Mouse (Mus musculus) left cerebral cortex, adult 2 months (tissue): ENCODE measurements around the gene Pkp2. TPM values are rescaled to one million over a fixed set of nuclear protein-coding genes. Genes with fewer than 3 reads are reported as not detected.
A peak's percentile ranks its signal among the peaks of the same experiment; 100 is the strongest.

ENCODE experiments used
- DNase-seq, 2 experiments: peaks; one replicate each; pipeline ENCODE4 v3.0.0; 2021 to 2022; ENCODE audit warnings: low spot score in 2 of 2, mixed read lengths in 1 of 2; ENCODE audit errors: extremely low spot score in 1 of 2
- H3K27ac ChIP-seq: fragments of 200-600 bp; 2 replicates; pipeline ENCODE4 v1.8.1; 2022
- H3K4me3 ChIP-seq: fragments of 200-600 bp; 2 replicates; pipeline ENCODE4 v1.8.1; 2022
- CTCF ChIP-seq: fragments of 200-600 bp; IDR thresholded peaks from 2 replicates; pipeline ENCODE4 v1.8.1; 2022; ENCODE audit warnings: antibody characterized with exemption, mild to moderate bottlenecking, moderate library complexity
- intact Hi-C: fragments of 180-260 bp; cut with DNase I; formaldehyde crosslinking; loops from one replicate; pipeline ENCODE4 v1.15.1; 2025
- total RNA-seq, 2 experiments: library from RNA; stranded (reverse); gene quantifications; 2 replicates each; pipeline ENCODE4 v1.2.3; 2021

The Pkp2 gene
- total RNA-seq, 2 experiments from 2014 or later: 5.9 to 9.6 TPM

DNA sequence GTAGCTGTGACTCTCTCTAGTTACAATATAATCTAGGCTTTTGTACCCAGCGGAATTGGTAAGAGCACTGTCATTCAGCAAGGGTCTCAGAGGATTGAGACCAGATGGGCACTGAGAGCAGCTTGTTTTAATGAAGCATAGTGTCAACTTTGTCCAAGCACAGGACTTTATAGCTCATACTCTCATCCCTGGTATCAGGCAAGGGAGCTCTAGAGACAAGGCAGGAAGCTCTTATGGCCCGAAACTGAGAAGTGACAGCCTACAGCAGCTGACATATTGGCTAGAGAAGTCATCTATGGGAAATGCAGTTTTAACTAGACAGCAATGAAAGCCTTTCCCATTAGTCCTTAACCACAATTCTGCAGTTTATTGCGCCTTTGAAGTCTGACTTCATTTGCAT lies 59.9 kb downstream of the Pkp2 start:
- intact Hi-C loops: no loop called here
- no peak for TF ChIP-seq CTCF
- DNase-seq: no peak
- no peak overlapping the region for H3K27ac ChIP-seq
- no peak overlapping the region for H3K4me3 ChIP-seq

- Histone ChIP-seq H3K4me3 (no peak overlapping the region), H3K27ac (no peak overlapping the region)
- TF ChIP-seq CTCF: no peak
- intact Hi-C loops: no loop called here
- DNase-seq: no peak
Observed at GRCm38 (mm10) chr16:16273752-16274151, 60.6 kb downstream of the Pkp2 start.

DNA sequence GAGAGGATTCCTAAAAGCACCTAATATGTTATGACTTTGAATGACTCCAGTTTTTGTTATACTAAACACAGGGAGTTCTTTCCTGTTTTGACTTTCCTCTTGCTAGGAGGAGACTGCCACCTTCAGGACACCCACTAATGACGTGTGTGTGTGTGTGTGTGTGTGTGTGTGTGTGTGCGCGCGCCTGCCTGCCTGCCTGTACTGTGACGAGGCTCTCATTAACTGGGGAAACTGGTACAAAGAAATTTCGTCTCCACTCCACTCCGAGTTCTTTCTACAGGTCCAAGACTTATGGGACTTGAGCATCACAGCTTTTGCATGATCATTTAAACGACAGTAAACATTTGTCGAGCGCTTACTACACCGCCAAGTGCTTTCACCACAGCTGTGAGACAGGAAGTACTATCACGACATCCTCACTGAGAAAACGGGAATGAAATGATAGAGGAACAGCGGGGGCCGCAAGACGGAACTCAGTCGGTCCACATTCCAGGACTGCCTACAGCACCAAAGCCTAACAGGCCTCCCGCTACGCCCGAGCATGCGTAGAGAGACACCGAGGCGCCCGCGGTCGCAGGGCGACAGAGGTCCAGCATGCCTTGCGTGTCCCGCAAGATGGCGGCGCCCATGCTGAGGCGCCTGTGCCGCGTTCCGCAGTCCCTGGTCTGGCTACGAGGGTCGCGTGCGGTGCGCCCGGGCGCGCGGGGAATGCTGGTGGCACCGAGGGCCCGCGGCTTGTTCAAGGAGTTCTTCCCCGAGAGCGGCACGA lies 89.4 kb downstream of the Pkp2 start, which contains the start of gene Yars2:
TSS of gene Yars2 (plus strand) at position 597 of the 769 bp plus-strand sequence.
- intact Hi-C loops: loop anchor here (1.0 to 5.0 kb wide), 5 partner anchors 55 to 570 kb away; partner anchors contain the start of genes Dnm1l, Mzt2, Top3b and Vpreb1
- Histone ChIP-seq H3K27ac (peak within 1 kb of the TSS; percentile 95), H3K4me3 (peak within 1 kb of the TSS; percentile 96)
- DNase-seq: peak; percentile 95 to 96
- TF ChIP-seq CTCF: peak; percentile 43

GRCm38 (mm10) chr16:16303138-16303827 lies 90.2 kb downstream of the Pkp2 start:
- DNase-seq: peak; percentile 44 to 52
- intact Hi-C loops: loop anchor here (2.0 to 5.0 kb wide), 4 partner anchors 54 to 569 kb away; partner anchors contain the start of genes Dnm1l, Mzt2, Top3b and Vpreb1
- H3K27ac ChIP-seq: peak overlapping the region; percentile 95
- TF ChIP-seq CTCF: no peak
- peak overlapping the region; percentile 96 for H3K4me3 ChIP-seq

DNA sequence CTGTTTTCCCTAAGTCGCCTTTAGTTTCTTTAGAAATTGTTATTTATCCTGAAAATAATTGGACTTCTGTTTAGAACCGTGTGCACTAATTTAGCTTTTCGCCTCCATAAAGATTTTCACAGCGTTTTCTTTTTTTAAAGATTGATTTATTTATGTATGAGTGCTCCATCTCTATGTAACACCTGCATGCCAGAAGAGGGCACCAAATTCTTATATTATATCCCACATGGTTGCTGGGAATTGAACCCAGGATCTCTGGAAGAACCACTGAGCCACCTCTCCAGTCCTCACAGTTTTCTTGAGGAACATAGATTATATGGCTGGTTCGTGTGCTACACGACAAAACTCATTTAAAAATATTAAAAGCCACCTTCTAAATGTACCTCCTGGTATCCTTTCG lies 90.8 kb downstream of the Pkp2 start:
- peak; percentile 39 for TF ChIP-seq CTCF
- intact Hi-C loops: loop anchor here (2.0 to 5.0 kb wide), 4 partner anchors 53 to 568 kb away; partner anchors contain the start of genes Dnm1l, Mzt2, Top3b and Vpreb1
- H3K4me3 ChIP-seq: peak overlapping the region; percentile 96
- peak overlapping the region; percentile 95 for H3K27ac ChIP-seq
- no peak for DNase-seq

DNA sequence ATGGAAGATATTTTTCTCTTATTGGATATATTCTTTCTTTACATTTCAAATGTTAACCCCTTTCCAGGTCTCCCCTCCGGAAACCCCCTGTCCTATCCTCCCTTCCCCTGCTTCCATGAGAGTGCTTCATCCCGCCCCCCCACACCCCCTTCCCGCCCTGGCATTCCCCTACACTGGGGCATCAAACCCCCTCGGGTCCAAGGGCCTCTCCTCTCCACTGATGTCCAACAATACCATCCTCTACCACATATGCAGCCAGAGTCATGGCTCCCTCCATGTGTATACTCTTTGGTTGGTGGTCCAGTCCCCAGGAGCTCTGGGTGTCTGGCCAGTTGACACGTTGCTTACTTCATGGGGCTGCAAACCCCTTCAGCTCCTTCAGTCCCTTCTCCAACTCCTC lies 98.2 kb downstream of the Pkp2 start:
- Histone ChIP-seq H3K4me3 (no peak overlapping the region), H3K27ac (no peak overlapping the region)
- no peak for DNase-seq
- intact Hi-C loops: no loop called here
- no peak for TF ChIP-seq CTCF

Other genes with a start within 250 kb of the Pkp2 start
- 10 to 100 TPM; 24.1 to 28.3 TPM for gene Yars2, start 89.6 kb downstream of the Pkp2 start, total RNA-seq
- gene Dnm1l, start 145.6 kb downstream of the Pkp2 start, total RNA-seq: 100 to 1,000 TPM; 197 to 198 TPM